Mouse (Mus musculus) liver, postnatal 0 days (tissue): Measurements from ENCODE around the gene Sacm1l.

Experiments
- CTCF ChIP-seq: sonication (generic); IDR thresholded peaks from 2 replicates; pipeline ENCODE4 v1.5.1; 2016; ENCODE audit warnings: antibody characterized with exemption, low read depth
- EP300 ChIP-seq: IDR thresholded peaks from 2 replicates; pipeline ENCODE4 v1.6.1; 2016; ENCODE audit warnings: antibody characterized with exemption, low read depth, mild to moderate bottlenecking

- no peak for TF ChIP-seq CTCF
- no peak for TF ChIP-seq EP300
These were observed 18.6 kb upstream of the Sacm1l start for GRCm38 (mm10) chr9:123510926-123511325.
